Mouse (Mus musculus) lung, postnatal 0 days (tissue): ENCODE data around the gene Cd9. TPM values are rescaled to one million over a fixed set of nuclear protein-coding genes. Genes with fewer than 3 reads are reported as not detected.

Source experiments
- ATAC-seq: fragments of 200-750 bp; cut with Nextera tagmentation; 2 replicates; pipeline ENCODE4 v1.8.0; 2017; ENCODE audit warnings: moderate library complexity
- DNase-seq: peaks from one replicate; pipeline ENCODE4 v3.0.0-alpha.2; 2016; ENCODE audit warnings: low spot score
- H3K27ac ChIP-seq: fragments of 300-500 bp; sonication (generic); 2 replicates; pipeline ENCODE4 v1.5.1; 2014; ENCODE audit warnings: antibody characterized with exemption, mild to moderate bottlenecking, low read length, mixed read lengths
- H3K27me3 ChIP-seq: fragments of 300-500 bp; sonication (generic); replicated peaks from 2 replicates; pipeline ENCODE4 v1.6.1; 2014; ENCODE audit warnings: low read length, mixed read lengths; ENCODE audit not compliant: insufficient read depth
- H3K36me3 ChIP-seq: fragments of 300-500 bp; sonication (generic); 2 replicates; pipeline ENCODE4 v1.6.1; 2014; ENCODE audit warnings: low read length, mixed read lengths; ENCODE audit not compliant: insufficient read depth
- H3K4me1 ChIP-seq: fragments of 300-500 bp; sonication (generic); 2 replicates; pipeline ENCODE4 v1.6.1; 2014; ENCODE audit warnings: antibody characterized with exemption, low read depth, low read length, mixed read lengths; ENCODE audit not compliant: insufficient read depth
- H3K4me2 ChIP-seq: fragments of 300-500 bp; sonication (generic); replicated peaks from 2 replicates; pipeline ENCODE4 v1.6.1; 2014; ENCODE audit warnings: low read depth, mild to moderate bottlenecking, low read length, moderate library complexity, mixed read lengths
- H3K4me3 ChIP-seq: fragments of 300-500 bp; sonication (generic); 2 replicates; pipeline ENCODE4 v1.5.1; 2014; ENCODE audit warnings: low read depth, low read length
- H3K9ac ChIP-seq: fragments of 300-500 bp; sonication (generic); replicated peaks from 2 replicates; pipeline ENCODE4 v1.6.1; 2014; ENCODE audit warnings: low read depth, mild to moderate bottlenecking
- H3K9me3 ChIP-seq: fragments of 300-500 bp; sonication (generic); 2 replicates; pipeline ENCODE4 v1.6.1; 2016; ENCODE audit warnings: low read length, mixed read lengths
- CTCF ChIP-seq: IDR thresholded peaks from 2 replicates; pipeline ENCODE4 v1.5.1; 2016; ENCODE audit warnings: antibody characterized with exemption, mild to moderate bottlenecking
- EP300 ChIP-seq: IDR thresholded peaks from 2 replicates; pipeline ENCODE4 v1.6.1; 2016; ENCODE audit warnings: antibody characterized with exemption, mild to moderate bottlenecking, control low read depth
- WGBS: fragments of 180-500 bp; shearing (Covaris S2); extraction: QIAGEN DNeasy Blood & Tissue Kit; methylation state at CpG from one replicate; pipeline ENCODE4 v1.1.7; 2014; 5-methylcytosine and 5-hydroxymethylcytosine counted together
- polyA plus RNA-seq: library from polyadenylated mRNA; unstranded; fragments of >200 nt; fragmentation: Nextera tagmentation; extraction: Ambion mirVana; gene quantifications from 2 replicates; pipeline ENCODE4 v1.2.1, GENCODE M21; 2015

The Cd9 gene
- polyA plus RNA-seq, 1 experiment from 2014 or later, result 962 TPM

- Histone ChIP-seq H3K4me2 (no peak overlapping the region), H3K27ac (no peak overlapping the region), H3K9ac (no peak overlapping the region), H3K9me3 (no peaks in the 10 kb centered on the region), H3K4me1 (no peaks in the 10 kb centered on the region), H3K4me3 (no peak overlapping the region), H3K36me3 (no peaks in the 10 kb centered on the region), H3K27me3 (no peaks in the 10 kb centered on the region)
- DNase-seq, result no peak
- ATAC-seq, result no peak
- TF ChIP-seq EP300, result no peak
- TF ChIP-seq CTCF, result no peak
- WGBS, result 93% methylated on average over 4 of the region's 4 CpGs
These were observed 11.8 kb upstream of the Cd9 start for GRCm38 (mm10) chr6:125506427-125506826.

GRCm38 (mm10) chr6:125504622-125505355, 10.2 kb upstream of the Cd9 start:
- TF ChIP-seq CTCF (peak; percentile 19; the same call in 1 of the 2 replicates), EP300 (no peak)
- no peak overlapping the region for H3K27ac ChIP-seq
- no peaks in the 10 kb centered on the region for H3K4me1 ChIP-seq
- 32% methylated on average over 3 of the region's 3 CpGs for WGBS
- H3K36me3 ChIP-seq, result no peaks in the 10 kb centered on the region
- no peak overlapping the region for H3K4me2 ChIP-seq
- no peaks in the 10 kb centered on the region for H3K9me3 ChIP-seq
- H3K9ac ChIP-seq, result no peak overlapping the region
- no peaks in the 10 kb centered on the region for H3K27me3 ChIP-seq
- DNase-seq, result no peak
- no peak for ATAC-seq
- no peak overlapping the region for H3K4me3 ChIP-seq

DNA sequence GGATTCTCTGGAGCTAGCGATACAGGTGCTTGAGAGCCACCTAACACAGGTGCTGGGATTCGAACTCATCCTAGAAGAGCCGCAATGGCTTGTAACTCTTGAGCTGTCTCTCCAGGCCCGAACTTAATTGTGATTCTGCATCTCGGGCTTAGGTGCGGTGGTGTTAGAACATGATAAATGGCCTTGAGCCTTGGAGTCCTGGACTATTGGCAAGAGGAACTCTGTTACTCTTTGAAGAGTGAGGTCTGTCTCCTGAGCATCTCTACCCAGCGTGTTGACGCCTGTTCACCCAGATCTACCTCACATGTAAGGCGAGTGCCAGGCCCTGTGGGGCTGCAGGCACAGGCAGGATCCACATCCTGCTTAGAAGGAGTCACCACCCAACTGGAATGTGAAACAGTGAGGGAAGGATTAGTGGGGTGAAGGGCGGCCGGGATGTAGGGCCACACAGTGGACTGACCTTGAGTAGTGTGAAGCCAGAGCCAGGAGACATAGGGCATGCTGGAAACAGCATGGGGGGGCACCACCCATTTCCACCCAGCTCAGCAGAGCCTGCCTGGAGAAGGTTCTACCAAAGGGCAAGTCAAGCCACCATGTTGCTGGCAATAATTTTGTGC, 8.7 kb upstream of the Cd9 start:
- no peaks in the 10 kb centered on the region for H3K36me3 ChIP-seq
- ATAC-seq, result no peak
- H3K27ac ChIP-seq, result no peak overlapping the region
- H3K4me1 ChIP-seq, result no peaks in the 10 kb centered on the region
- H3K4me3 ChIP-seq, result no peak overlapping the region
- no peaks in the 10 kb centered on the region for H3K9me3 ChIP-seq
- 90% methylated on average over 11 of the region's 11 CpGs for WGBS
- no peak for DNase-seq
- H3K9ac ChIP-seq, result no peak overlapping the region
- H3K4me2 ChIP-seq, result no peak overlapping the region
- TF ChIP-seq EP300 (no peak), CTCF (no peak)
- H3K27me3 ChIP-seq, result no peaks in the 10 kb centered on the region

DNA sequence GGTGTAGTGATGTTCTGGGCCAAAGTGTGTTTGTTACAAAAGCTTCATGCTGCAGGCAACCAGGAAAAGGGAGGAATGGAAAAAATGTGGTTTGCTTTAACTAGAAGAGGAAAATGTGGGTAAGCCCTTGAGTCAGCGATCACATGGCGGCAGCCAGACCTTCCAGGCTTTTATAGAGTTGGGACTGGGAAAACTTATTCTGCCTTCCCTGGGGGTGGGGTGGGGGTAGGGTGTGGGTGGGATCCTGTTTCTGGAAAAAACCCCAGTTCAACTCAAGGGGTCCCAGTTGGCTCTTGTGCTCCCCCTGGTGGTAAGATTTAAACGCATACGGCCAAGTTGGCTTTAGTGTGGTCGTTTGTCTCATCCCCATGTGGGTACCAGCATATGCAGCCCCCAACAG, 3.5 kb upstream of the Cd9 start:
- Histone ChIP-seq H3K27ac (no peak overlapping the region), H3K27me3 (no peaks in the 10 kb centered on the region), H3K36me3 (no peaks in the 10 kb centered on the region), H3K9me3 (no peaks in the 10 kb centered on the region), H3K4me1 (no peaks in the 10 kb centered on the region; the same call in 1 of the 2 replicates), H3K4me3 (no peak overlapping the region), H3K4me2 (no peak overlapping the region), H3K9ac (no peak overlapping the region)
- DNase-seq, result no peak
- WGBS, result 37% methylated on average over 5 of the region's 5 CpGs
- peak; percentile 76 for TF ChIP-seq CTCF
- 0 out of 2 replicates have a peak, but pooled peaks have one; percentile 24 for TF ChIP-seq EP300
- no peak for ATAC-seq

- Histone ChIP-seq H3K27me3 (no peaks in the 10 kb centered on the region), H3K36me3 (no peaks in the 10 kb centered on the region), H3K27ac (no peak overlapping the region), H3K9me3 (no peaks in the 10 kb centered on the region), H3K4me3 (no peak overlapping the region), H3K4me1 (no peaks in the 10 kb centered on the region; the same call in 1 of the 2 replicates), H3K4me2 (no peak overlapping the region), H3K9ac (no peak overlapping the region)
- TF ChIP-seq CTCF (no peak), EP300 (no peak)
- ATAC-seq (no peak), DNase-seq (no peak)
- WGBS, result 80% methylated on average over 12 of the region's 12 CpGs
These were observed 1.8 kb upstream of the Cd9 start for GRCm38 (mm10) chr6:125496417-125496816.

- Histone ChIP-seq H3K9me3 (no peaks in the 10 kb centered on the region), H3K4me2 (peak overlapping the region; percentile 75), H3K9ac (no peak overlapping the region; the same call in 1 of the 2 replicates), H3K4me1 (no peaks in the 10 kb centered on the region; the same call in 1 of the 2 replicates), H3K27me3 (no peaks in the 10 kb centered on the region), H3K4me3 (peak overlapping the region; percentile 77; the same call in 1 of the 2 replicates), H3K27ac (peak overlapping the region; percentile 71; the same call in 1 of the 2 replicates), H3K36me3 (no peaks in the 10 kb centered on the region)
- ATAC-seq (no peak), DNase-seq (no peak)
- TF ChIP-seq CTCF (no peak), EP300 (no peak)
- 64% methylated on average over 9 of the region's 9 CpGs for WGBS
These were observed 770 bp upstream of the Cd9 start for GRCm38 (mm10) chr6:125495361-125495760.
